Mouse (Mus musculus) spleen, adult 2 months (tissue): ENCODE measurements around the gene Slc29a3. TPM values are rescaled to one million over a fixed set of nuclear protein-coding genes. Genes with fewer than 3 reads are reported as not detected.
A peak's percentile ranks its signal among the peaks of the same experiment; 100 is the strongest.

Experiments
- DNase-seq, 2 experiments: peaks; one replicate each; pipeline versions ENCODE4 v3.0.0 to v3.0.0-alpha.2; 2012 to 2021; ENCODE audit warnings: low spot score in 2 of 2, low read depth in 1 of 2
- H3K27ac ChIP-seq: fragments of 200-500 bp; 2 replicates; pipeline ENCODE4 v1.5.1; 2012; ENCODE audit warnings: low read length, inconsistent platforms; ENCODE audit not compliant: insufficient read depth
- H3K27me3 ChIP-seq: fragments of 200-500 bp; 2 replicates; pipeline ENCODE4 v1.6.1; 2012; ENCODE audit warnings: mild to moderate bottlenecking, moderate library complexity, low read length, inconsistent platforms; ENCODE audit not compliant: control insufficient read depth, insufficient read depth
- H3K36me3 ChIP-seq: fragments of 200-500 bp; 2 replicates; pipeline ENCODE4 v1.6.1; 2012; ENCODE audit warnings: mild to moderate bottlenecking, low read length, inconsistent platforms; ENCODE audit not compliant: control insufficient read depth, insufficient read depth
- H3K4me1 ChIP-seq: fragments of 200-500 bp; 2 replicates; pipeline ENCODE4 v1.6.1; 2011; ENCODE audit warnings: inconsistent platforms; ENCODE audit not compliant: control insufficient read depth, insufficient read depth, insufficient read length
- H3K4me3 ChIP-seq: fragments of 200-500 bp; 2 replicates; pipeline ENCODE4 v1.5.1; 2011; ENCODE audit warnings: mild to moderate bottlenecking, inconsistent platforms; ENCODE audit not compliant: insufficient read depth, insufficient read length; ENCODE audit errors: extremely low read depth
- CTCF ChIP-seq: fragments of 200-500 bp; IDR thresholded peaks from 2 replicates; pipeline ENCODE4 v1.5.1; 2011; ENCODE audit warnings: mild to moderate bottlenecking, inconsistent platforms; ENCODE audit not compliant: insufficient read depth, insufficient read length, insufficient replicate concordance; ENCODE audit errors: extremely low read depth
- POLR2A ChIP-seq: fragments of 200-500 bp; IDR thresholded peaks from 2 replicates; pipeline ENCODE4 v1.6.1; 2011; ENCODE audit warnings: low read depth, low read length, inconsistent platforms
- WGBS: fragments of 180-500 bp; shearing (Covaris S2); methylation state at CpG from one replicate; pipeline ENCODE4 v1.1.7; 2018; 5-methylcytosine and 5-hydroxymethylcytosine counted together
- polyA plus RNA-seq: library from polyadenylated mRNA; depleted of rRNA; stranded (reverse); fragments of >200 nt; gene quantifications from 2 replicates; pipeline ENCODE4 v1.2.3, GENCODE M21; 2012

The Slc29a3 gene
- polyA plus RNA-seq, 1 experiment: 19.9 TPM

DNA sequence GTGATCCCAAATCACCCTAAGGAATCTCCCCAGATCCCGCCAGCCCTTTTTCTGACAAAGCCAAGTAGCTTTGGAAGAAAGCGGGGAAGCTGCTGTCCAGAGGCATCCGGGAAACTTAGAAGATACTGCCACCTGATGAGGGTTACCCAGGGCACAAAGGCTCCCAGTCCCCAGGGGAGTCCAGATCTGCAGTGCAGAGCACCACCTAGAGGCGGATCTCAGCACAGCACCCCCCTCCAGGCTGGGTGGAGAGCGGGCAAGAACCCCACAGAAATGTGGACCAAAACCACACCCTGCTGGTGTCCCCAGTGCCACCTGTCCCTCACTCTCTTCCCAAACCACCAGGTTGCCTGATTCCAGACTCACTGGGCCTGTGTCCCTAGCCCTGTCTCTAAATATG lies 55.6 kb downstream of the Slc29a3 start:
- WGBS: 10% methylated on average over 5 of the region's 5 CpGs
- DNase-seq: peak; percentile 48 to 69
- H3K27me3 ChIP-seq: no peaks in the 10 kb centered on the region

DNA sequence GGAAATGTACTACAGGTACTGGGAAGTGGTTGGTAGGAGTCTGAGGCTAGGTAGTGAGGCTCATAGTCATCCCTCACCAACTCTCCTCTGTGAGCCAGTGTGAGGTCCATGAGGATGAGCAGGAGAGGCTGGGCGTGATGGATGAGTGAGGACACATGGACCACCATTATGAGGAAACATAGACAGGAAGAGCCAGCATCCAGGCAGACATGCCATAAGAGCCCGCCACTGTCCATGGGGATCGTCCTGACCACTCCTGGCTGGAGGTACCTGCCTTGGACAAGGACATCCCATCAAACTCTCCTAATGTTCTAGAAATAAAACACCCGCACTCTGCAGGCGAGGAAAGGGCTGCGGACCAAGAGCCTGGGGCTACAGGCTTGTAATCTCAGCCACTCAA lies 56.2 kb downstream of the Slc29a3 start, which contains the start of gene Cdh23:
Gene Cdh23 (minus strand): TSS at position 101 of the 400 bp plus-strand sequence.
- Histone ChIP-seq H3K27ac (peak within 1 kb of the TSS; percentile 83), H3K27me3 (no peaks in the 10 kb centered on the region), H3K4me1 (peaks cover 18% of the 10 kb centered on the region; the same call in 1 of the 2 replicates), H3K36me3 (no peaks in the 10 kb centered on the region), H3K4me3 (no peak within 1 kb of the TSS)
- WGBS: 93% methylated on average over 6 of the region's 6 CpGs
- DNase-seq: no peak
- TF ChIP-seq CTCF: no peak
- no peak for TF ChIP-seq POLR2A

More for the DNA sequence above, 55.6 kb downstream of the Slc29a3 start:
- peaks cover 13% of the 10 kb centered on the region; the same call in 1 of the 2 replicates for H3K4me1 ChIP-seq
- peak overlapping the region; percentile 83 for H3K27ac ChIP-seq
- no peak overlapping the region for H3K4me3 ChIP-seq
- no peaks in the 10 kb centered on the region for H3K36me3 ChIP-seq
- TF ChIP-seq POLR2A (no peak), CTCF (peak; percentile 97)

DNA sequence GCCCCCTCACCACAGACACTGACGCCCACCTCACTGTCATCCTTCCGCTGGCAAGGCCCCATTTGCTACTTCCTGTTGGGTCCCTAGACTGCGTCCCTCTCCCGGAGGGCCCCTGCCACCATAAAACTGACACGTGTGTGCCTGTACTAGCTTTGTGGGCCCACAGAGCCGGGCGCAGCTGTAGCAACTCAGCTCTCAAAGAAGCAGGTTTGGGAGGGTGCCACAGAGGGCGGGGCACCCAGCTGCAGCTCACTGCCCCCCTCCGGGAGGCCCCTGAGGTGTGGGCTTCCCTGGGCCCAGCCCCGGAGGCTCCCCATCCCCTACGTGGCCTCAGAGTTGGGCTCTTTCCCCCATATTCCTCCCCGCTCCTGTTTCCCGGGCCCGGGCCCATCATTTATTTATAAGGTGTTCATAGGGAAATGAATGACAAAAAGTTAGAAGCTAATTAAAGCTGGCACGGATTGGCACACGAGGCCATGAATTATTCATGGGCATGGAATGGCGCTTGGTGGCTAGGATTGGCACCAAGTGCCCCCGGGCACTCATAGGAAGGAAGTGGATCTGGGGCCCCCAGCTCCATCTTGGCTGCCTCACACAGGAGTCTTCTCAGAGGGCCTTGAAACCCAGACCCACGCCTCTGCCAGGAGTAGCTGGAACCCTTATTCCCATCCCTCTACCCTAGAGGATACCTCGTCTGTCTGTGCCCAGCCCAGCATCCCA lies 60.8 kb downstream of the Slc29a3 start:
- no peak for TF ChIP-seq POLR2A
- no peak for TF ChIP-seq CTCF
- 39% methylated on average over 20 of the region's 20 CpGs for WGBS
- Histone ChIP-seq H3K27me3 (peaks cover 6% of the 10 kb centered on the region), H3K36me3 (no peaks in the 10 kb centered on the region), H3K4me3 (no peak overlapping the region), H3K27ac (no peak overlapping the region), H3K4me1 (peaks cover 9% of the 10 kb centered on the region)
- no peak for DNase-seq

DNA sequence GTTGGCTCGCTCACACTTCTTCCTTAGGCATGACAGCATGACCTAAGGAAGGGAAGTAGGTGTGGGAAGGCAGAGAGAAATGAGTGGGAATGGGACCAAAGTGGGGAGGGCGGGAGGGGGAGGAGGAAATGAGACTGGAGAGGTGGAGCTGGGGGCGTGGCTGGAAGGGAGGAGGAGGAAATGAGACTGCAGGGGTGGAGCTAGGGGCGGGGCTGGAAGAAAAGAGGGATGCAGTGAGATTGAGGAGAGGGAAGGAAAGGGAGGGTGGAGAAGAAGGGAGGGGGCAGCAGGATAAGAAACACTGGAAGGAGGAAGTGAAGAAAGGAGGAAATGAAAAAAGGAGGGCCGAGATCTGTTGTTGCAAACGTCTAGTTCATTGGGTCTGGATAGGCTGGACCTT lies 61.6 kb downstream of the Slc29a3 start:
- no peak overlapping the region for H3K4me3 ChIP-seq
- TF ChIP-seq CTCF: no peak
- no peak for TF ChIP-seq POLR2A
- peaks cover 13% of the 10 kb centered on the region for H3K4me1 ChIP-seq
- peaks cover 9% of the 10 kb centered on the region for H3K27me3 ChIP-seq
- WGBS: 45% methylated on average over 6 of the region's 6 CpGs
- no peak for DNase-seq
- H3K27ac ChIP-seq: no peak overlapping the region
- no peaks in the 10 kb centered on the region for H3K36me3 ChIP-seq

DNA sequence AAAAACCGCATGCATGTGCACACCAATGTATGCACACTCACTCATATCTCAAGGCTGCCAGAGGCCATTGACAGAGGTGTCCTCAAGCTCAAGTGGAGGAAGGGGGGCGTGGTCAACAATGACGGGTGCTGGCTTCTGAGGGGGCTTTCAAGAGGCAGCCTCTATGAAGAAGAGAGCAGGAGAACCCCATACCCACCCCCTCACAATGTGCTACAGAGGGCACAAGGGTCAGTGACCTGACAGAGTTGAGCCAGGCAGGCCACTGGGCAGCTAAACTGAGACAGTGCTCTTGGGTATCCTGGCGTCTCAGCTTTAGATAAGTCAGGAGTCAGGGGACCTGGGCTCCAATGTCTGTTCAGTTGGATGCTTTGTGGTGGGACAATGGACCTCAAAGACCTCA lies 63.2 kb downstream of the Slc29a3 start:
- Histone ChIP-seq H3K36me3 (no peaks in the 10 kb centered on the region), H3K4me1 (peaks cover 13% of the 10 kb centered on the region), H3K27me3 (peaks cover 12% of the 10 kb centered on the region), H3K4me3 (no peak overlapping the region), H3K27ac (no peak overlapping the region)
- DNase-seq: no peak
- no peak for TF ChIP-seq CTCF
- TF ChIP-seq POLR2A: no peak
- WGBS: 77% methylated on average over 4 of the region's 4 CpGs

DNA sequence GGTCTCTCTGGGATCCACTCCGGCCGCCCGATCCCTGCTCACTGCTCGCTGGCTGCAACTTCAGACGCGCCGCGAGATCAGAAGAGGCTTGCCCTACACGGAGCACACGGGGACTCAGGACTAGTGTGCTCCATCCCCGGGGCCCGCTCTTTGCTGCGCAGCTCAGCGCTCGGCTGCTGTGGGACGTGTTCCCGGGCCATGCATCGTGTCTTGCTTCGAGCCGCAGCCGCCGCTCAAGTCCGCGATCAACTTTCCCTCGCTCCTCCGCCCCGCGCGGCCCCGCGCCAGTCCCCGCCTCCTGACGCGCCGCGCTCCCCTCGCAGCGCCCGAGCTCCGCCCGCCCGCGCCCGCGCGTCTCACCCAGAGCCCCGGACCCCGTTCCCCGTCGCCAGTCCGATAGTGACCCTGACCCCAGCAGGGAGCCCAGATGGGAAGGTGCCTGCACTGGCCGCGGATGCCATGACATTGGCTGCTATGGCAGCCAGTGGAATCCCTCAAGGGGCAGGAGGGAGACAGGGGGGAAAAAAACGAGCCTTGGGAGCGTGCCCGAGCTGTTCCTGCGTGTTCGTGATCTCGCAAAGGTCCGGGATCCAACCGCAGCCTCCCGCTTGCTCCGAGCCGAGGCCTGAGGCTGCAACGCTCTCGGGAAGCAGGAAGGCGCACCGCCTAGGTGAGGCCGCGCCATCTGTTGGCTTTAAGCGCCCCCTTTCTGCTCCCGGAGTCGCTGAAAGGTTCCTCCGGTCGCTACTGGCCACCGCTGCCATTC lies 65.4 kb downstream of the Slc29a3 start:
- peak; percentile 33; the same call in 1 of the 2 replicates for TF ChIP-seq CTCF
- no peak for TF ChIP-seq POLR2A
- peaks cover 12% of the 10 kb centered on the region for H3K27me3 ChIP-seq
- no peak overlapping the region for H3K27ac ChIP-seq
- peaks cover 13% of the 10 kb centered on the region for H3K4me1 ChIP-seq
- 2% methylated on average over 76 of the region's 76 CpGs for WGBS
- H3K4me3 ChIP-seq: peak overlapping the region; percentile 55
- no peak for DNase-seq
- H3K36me3 ChIP-seq: no peaks in the 10 kb centered on the region
